ENCODE assay signal across 17 mouse cellular contexts in the genomic region with DNA sequence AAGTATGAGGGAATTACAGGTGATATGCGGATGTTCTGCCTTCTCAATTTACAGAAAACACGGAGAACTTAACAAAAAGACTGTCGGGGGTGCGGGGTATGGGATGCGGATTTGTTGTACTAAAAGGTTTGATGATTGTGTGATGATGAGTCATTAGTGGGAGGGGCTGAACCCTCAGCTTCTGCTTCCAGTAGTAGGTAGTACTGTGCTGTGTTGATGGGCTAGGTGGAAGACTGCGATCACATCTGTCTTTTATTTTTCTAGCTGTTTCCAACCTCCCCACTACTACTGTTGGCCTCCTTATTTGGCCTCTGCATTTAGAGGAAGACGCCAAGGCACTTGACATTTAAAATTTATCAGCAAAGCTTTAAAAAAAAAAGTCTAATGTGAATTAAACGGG.
"Had no signal": no experiment of that assay in that cellular context is flagged by ENCODE, and none has a peak within 500 bp of the region (broad histone marks: within the 10 kb centered on the region; RNA-seq: fewer than 3 reads in every experiment).

No protein-coding gene starts in this region.

- ATAC-seq: intestine, postnatal 0 days had no signal

- H3K27ac ChIP-seq: kidney, postnatal 0 days; layer of hippocampus, adult 2 months; left cerebral cortex, adult 2 months; limb, embryonic 12.5 days; limb, embryonic 15.5 days; liver, embryonic 14.5 days; lung, embryonic 15.5 days had no signal

- H3K4me1 ChIP-seq: megakaryocyte, embryonic 14.5 days had no signal

- DNase-seq: kidney, adult 2 months; kidney, postnatal 25 days; layer of hippocampus, postnatal 36 days; lung, adult 18-20 months; lung, postnatal 36 days; thymus, adult 18-20 months; thymus, postnatal 36 days had no signal

- H3K27me3 ChIP-seq: limb, embryonic 12.5 days; limb, embryonic 15.5 days; lung, embryonic 15.5 days had no signal

- H3K9me3 ChIP-seq: limb, embryonic 12.5 days; limb, embryonic 15.5 days; lung, embryonic 15.5 days; megakaryocyte, embryonic 14.5 days had no signal

- H3K4me2 ChIP-seq: limb, embryonic 12.5 days; limb, embryonic 15.5 days; liver, embryonic 11.5 days; lung, embryonic 15.5 days had no signal

- H3K36me3 ChIP-seq: limb, embryonic 12.5 days; limb, embryonic 15.5 days; lung, embryonic 15.5 days had no signal

- H3K4me3 ChIP-seq: layer of hippocampus, adult 2 months; left cerebral cortex, adult 2 months; limb, embryonic 12.5 days; limb, embryonic 15.5 days; lung, embryonic 15.5 days; megakaryocyte, embryonic 14.5 days had no signal

- H3K9ac ChIP-seq: limb, embryonic 12.5 days; limb, embryonic 15.5 days; liver, embryonic 14.5 days; lung, embryonic 15.5 days had no signal
